Mouse (Mus musculus): Measurements from ENCODE around the gene Wwp2.

Wwp2 gene

DNA sequence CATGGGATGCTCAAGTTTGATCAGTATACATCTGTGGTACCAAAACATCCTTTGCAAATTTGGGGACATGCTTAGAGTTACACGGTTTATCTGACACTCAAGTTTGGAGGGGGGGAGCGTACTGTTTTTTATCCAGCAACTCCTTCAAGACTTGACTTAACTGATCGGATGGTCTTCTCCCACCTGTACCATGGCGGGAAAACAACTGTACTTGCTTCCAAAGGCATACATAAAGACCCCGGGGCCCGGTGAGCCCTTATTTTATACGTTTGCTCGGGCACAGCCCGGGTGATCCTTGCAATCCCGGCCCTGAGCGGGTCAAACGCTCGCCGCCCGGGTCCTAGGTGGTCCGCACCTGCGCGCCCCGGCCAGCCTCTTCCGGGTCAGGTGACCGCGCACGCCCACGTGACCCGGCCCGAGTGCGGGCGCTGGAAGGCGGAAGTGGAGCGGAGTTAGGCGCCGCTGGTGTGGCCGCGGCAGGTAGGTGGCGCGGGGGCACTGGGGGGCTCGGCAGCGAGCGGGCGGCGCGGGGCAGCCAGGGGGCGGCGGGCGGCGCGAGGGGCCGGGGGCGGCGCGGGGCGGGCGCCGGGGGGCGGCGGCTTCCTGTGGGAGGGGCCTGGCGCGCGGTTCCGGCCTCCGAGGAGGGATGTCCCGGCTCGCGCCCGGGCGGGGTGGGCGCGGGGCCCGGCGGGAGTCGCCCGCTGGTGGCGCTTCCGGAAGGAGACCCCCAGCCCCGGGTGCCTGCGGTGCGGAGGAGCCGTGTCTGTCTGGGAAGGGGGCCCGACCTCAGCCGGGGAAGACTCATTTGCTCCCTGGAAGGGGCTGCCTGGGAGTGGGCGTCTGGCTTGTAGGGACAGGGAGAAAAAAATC is at the start of gene Wwp2:
Wwp2 (plus strand) TSS at position 404 of the 870 bp plus-strand sequence.
- DNase-seq (ENCODE audit: low read depth, low spot score), result peak; percentile 79

DNA sequence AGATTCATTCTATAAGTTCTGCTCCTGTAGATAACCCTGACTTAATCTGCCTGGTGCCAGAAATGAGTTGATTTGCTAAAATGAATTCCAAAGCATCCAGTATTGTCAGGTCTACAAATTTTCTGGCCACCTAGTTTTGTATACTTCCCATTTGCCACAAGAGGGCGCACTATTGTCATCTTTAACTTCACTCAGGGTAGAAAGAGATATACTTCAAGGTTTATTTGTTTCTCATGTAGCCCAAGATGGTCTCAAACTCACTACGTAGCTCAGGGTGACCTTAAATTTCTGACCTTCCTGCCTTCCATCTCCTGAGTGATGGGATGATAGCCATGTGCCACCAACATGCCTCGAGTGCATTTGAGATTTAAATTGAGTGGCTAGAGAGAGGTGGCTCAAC is 49.5 kb upstream of the Wwp2 start:
- DNase-seq (ENCODE audit: low read depth, low spot score), result peak; percentile 72

DNA sequence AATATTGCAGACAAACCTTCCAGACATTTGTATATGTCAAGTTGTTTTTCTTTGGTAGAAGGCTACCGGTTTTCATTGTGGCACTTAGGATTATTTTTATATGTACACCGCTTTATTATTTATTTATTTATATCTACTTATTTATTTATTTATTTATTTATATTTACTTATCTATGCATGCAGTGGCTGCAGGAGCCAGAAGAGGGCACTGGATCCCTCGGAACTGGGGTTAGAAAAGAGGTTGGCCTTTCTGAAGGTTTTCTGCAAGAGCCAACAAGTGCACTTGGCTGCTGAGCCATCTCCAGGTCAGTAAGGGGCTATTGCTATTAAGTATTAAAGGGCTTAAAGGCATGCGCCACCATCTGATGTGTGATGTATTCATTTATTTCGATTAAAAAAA is 48.3 kb upstream of the Wwp2 start:
- peak; percentile 71 for DNase-seq (ENCODE audit: low read depth, low spot score)

DNA sequence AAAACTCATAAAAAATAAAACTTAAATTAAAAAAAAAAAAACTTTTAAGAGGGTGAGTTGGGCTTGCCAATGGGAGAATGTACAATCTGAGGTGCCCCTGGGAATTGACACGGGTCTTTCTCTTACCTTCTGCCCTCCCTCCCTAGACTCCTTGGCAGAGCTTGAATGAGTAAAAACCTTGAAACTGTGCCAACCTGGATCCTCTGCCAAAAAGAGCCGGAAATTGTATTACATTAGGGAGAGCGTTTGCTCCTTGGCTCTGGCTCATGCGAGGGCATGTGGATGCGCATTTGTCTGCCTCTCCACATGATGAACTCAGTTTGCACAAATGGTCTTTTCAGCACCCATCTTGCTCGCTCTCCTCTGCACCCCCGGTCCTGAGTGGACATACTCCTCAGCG is 46.6 kb upstream of the Wwp2 start:
- DNase-seq (ENCODE audit: low read depth, low spot score), result peak; percentile 70

DNA sequence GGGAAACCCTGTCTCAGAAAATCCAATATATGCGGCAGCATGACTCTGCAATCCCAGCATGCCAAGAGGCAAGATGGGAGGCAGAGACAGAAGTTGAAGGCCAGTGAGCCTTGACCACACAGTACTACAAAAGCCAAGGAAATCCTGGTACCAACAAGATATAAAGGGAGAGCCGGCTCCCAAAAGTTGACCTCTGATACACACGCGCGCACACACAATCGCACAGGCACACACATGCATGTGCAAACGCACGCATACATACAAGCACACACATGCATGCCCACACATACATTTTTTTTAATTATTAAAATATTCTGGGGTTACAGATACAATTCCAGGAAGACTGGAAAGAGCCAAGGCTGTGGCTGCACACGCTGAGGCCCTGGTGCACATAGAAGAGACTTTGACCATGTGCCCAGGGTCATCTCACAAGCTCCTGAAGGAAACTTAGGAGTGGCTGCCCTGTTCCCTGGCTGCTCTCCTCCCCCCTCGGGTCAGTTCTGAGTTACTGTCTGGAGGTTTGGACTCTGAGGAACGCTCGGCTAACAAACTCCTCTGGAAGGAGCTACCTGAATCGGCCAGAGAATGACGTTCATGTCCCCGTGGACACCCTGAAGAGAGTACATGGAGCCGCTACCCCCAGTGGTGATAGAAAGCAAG is 45.6 kb upstream of the Wwp2 start:
- DNase-seq (ENCODE audit: low read depth, low spot score), result no peak

DNA sequence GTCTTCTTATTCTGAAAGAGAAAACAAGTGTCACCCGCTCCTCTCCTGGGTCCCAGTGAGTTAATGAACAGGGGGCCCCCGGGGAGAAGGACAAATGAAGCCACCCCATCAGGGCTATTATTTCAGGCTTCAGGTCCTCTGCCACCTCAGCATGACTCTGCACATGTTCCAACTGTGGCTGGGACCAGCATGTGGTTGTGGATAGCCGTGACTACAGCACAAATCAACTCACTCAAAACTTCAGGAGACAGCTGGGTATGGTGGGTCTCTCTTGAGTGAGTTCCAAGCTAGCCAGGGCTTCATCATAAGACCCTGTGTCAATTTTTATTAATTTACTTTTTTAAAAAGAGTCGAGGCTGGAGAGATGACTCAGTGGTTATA is 45.0 kb upstream of the Wwp2 start:
- DNase-seq (ENCODE audit: low read depth, low spot score), result no peak

DNA sequence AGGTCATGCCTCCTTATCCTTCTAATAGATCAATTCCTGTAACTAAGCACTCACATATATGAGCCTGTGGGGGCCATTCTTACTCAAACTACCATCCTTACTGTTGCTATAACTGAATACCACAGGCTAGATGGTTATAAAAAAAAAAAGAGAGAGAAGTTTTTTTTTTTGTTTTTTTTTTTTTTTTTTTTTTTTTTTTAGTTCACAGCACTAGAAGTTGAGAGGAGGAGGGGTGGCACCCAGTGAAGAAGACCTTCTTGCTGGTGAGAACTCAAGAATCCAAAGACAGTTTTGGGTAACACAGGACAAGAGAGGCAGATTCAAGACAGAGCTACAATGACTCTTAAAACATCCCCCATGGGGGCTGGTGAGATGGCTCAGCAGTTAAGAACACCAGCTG is 40.8 kb upstream of the Wwp2 start:
- no peak for DNase-seq (ENCODE audit: low read depth, low spot score)

DNA sequence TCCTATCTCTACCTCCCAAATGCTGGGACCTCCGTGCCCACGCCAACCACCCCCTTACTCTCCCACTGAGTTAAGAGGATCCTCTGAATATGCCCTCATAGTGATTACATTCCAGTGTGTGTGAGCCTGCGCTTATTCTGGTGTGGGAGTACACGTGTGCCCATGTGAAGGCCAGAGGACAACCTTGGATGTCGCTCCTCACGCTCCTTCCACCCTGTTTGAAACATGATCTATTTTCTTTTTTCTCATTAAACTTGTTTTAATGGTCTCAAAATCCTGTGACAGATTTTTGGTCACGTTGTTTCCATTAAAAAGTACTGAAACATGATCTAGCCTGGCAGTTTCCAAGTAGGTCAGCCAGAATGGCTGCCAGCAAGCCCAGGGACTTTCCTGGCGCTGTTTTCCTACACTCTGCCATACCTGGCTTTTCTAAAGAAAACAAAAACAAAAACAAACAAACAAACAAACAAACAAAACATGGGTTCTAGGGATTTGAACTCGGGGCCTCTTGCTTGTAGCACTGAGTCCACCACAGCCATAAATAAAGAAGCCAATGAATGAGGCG is 40.0 kb upstream of the Wwp2 start:
- DNase-seq (ENCODE audit: low read depth, low spot score), result peak; percentile 27

DNA sequence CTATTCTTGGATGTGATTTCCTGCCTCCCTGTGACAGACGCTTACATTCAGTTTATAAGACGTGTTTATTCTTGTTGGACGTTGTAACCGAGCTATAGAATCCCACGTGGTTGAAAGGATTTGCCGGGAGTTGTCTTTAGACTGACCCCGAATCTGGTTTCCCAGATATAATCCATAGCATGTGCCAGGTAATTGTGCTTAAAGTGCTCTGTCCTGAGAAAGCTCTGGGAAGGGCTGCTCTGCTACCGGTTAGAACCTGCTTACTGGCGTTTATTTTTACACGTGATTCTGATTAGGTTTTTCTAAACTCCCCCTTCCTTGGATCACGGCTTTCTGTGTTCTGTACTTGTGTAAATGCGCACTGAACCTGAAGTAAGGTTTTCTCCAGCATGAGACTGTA is 38.5 kb upstream of the Wwp2 start:
- no peak for DNase-seq (ENCODE audit: low read depth, low spot score)

DNA sequence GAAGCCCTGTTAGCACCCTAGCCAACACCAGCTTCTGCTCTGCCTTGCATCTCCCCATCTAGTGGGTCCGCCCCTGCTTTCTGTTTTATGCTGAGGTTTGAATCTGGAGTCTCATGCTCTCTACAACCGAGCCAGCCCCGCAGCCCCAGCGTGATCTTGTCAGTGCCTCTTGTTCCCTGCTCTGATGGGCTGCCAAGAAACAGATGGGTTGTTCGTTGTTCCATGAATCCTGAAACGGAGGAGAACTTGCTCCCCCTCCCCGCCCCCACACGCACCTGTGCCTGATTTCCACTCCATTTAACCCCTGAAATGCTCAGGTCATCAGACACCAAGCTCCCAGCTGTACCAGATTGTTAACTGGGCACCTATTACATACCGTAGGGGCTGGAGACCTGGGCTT is 36.7 kb upstream of the Wwp2 start:
- DNase-seq (ENCODE audit: low read depth, low spot score), result peak; percentile 92

DNA sequence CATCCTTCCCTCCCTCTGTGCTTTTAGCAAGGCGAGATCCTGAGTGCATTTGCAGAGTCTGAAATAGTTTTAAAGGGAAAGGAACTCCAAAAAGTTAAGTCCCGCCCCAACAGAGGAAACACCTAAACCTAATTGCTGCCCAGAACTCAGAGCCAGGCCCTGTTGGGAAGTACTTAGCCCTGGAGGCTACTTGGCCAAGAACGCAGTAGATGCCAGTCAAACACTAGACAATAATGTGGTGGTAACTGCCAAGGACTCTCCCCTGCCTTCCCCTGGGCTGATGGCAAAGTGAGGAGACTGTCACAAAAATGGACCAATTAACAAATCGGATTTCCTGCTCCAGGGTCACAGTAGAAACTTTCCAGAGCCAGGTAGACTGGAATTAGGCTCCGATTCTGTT is 34.3 kb upstream of the Wwp2 start:
- no peak for DNase-seq (ENCODE audit: low read depth, low spot score)

DNA sequence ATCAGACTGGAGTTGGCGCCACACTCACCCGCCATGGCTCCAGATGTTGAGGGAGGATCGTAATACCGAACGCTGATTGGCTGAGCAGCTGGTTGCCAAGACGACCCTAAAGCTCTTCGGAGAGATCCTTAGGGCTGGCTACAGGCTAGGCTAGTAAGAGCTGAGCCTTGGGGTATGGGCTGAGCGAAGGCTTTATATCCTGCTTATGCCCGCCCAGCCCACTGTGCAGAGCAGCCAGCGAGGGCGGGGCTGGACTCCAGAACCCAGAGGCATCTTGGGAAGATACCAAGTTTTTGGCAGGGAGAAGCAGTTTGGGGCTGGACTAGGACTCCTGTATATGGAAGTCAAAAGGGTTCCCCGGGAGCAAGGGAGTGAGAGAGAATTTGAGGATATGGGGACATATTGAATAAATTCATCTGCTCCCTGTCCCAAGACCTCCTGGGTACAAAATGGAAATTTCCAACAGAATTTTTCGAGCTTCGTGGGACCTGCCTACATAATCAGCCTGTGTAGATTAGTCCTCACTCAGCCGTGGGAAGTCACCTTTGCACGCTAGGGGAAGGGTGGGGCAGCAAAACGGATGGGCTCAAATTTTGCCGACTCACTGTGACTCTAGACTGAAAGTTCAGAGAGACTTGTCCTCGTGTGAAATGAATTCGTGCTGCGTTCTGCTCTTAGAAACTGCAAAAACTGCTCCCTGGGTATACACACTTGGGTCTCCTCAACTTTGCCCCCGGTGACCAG is 33.0 kb upstream of the Wwp2 start, which contains the start of gene Nqo1:
Nqo1 (minus strand) TSS at position 169 of the 744 bp plus-strand sequence.
- peak; percentile 87 for DNase-seq (ENCODE audit: low read depth, low spot score)

DNA sequence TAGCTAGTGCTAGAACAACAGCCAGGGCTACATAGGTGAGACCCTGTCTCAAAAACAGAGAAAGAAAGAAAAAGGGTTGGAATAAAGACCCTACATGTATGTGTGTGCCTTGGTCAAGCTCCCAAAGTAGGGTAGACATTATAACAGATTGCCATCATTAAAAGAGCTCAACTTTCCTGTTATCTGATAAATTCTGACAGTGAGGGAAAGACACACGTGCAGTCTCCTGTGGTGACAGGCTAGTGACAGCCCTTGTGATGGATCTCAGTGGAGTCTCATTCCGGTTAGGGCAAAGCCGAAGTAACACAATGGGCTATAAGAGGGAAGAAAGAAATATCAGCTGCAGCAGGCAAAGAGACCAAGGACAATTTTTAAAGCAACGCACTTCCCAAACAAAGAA is 32.1 kb upstream of the Wwp2 start:
- no peak for DNase-seq (ENCODE audit: low read depth, low spot score)

DNA sequence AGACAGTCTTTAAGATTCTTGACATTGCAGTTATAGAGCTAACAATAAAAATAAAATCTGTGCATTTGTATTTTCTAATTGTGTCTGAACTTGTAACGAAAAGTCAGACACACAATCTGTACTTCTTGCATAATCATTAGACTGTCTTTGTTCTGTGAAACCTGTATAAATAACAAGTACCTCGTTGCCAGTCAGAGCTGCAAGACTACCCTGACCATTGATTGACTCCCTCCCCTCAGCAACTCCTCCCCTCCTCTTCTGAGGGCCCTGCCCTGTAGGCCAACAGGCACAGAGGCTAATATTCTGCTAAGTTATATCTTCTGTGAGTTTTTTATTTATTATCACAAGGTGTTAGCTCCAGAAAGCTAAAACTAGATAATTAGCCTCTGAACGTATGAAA is 30.2 kb upstream of the Wwp2 start:
- no peak for DNase-seq (ENCODE audit: low read depth, low spot score)

DNA sequence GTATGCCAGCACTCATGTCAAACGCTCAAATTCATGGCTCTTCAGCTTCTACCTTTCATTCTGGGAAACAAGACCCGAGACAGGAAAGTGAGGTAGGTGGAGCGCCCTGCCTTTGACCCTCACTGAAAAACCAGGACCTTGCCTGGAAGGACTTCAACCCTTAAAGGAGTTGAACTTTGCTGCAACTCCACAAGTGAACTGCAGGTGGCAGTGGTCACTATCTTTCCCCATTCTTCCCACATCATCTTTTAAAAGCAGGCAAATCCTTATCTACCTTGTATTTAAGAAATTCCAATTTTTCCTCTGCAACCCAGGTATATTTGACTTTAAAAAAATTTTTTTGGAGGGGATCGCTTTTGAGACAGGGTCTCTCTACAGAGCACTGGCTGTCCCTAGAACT is 24.8 kb upstream of the Wwp2 start:
- DNase-seq (ENCODE audit: low read depth, low spot score), result peak; percentile 71

DNA sequence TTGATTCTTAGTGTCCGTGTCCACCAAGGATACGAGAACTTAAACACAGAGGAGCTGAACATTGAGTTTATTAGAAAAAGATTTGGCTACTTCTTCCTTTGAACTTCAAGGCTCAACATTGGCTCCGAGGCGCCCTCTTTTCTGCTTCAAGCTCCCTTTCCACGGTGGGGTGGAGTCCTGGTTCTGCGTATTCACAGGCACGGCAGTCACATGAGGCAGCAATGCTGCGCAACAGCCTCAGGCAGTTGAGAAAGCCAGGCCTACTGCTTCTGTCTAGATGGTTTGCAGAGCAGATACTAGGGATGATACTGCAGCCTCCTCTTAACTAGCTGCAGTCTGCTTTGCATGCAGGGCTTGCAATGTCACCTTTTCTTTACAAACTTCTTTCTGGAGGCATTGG is 23.6 kb upstream of the Wwp2 start:
- DNase-seq (ENCODE audit: low read depth, low spot score), result no peak

DNA sequence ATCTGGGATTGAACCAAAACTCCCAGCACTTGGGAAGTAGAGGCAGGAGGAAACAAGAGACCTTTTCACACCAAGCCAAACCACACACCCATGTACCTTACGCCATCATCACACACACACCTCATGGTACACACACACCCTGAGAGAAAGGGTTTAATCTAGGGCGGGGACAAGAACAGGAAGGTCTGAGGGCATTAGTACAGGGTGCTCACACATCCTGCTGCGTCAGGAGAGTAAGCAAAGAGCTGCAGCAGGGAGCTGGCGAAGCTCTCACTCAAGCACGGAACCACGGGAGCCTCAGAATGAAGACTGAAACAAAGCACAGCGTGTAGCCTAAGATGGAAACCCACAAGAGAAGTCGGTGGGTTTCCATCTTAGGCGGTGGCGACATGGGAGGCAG is 22.3 kb upstream of the Wwp2 start:
- DNase-seq (ENCODE audit: low read depth, low spot score), result no peak

DNA sequence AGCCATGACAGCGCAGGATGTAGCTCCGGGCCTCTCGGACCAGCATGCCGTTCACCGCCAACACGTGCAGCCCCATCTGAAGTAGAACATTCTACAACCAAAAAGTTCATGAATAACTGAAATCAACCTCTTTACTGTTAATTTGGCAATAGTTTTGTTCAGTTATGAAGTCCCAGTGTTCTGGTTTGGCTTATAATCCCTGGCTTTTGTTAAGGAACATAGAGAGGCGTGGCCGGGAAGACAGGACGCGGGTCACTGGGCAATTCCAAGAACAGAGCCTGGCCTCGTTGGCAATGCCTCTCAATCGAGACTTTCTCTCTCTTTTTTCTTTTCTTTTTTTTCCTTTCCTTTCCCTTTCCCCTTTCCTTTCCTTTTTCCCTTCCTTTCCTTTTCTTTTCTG is 19.2 kb upstream of the Wwp2 start:
- no peak for DNase-seq (ENCODE audit: low read depth, low spot score)

DNA sequence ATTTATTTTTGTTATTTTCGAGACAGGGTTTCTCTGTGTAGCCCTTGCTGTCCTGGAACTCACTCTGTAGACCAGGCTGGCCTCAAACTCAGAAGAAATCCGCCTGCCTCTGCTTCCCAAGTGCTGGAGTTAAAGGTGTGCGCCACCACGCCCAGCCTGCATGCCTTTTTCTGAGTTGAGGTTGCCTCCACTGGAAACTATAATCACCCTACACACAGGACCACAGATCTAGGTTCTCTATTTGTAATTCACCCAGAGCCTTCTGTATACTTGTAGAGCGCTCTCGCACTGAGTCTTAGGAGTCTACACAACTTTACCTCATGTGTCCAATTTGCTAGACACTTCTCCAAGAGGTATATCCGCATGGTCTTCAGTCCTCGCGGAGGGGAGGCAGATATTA is 12.0 kb upstream of the Wwp2 start:
- no peak for DNase-seq (ENCODE audit: low read depth, low spot score)

DNA sequence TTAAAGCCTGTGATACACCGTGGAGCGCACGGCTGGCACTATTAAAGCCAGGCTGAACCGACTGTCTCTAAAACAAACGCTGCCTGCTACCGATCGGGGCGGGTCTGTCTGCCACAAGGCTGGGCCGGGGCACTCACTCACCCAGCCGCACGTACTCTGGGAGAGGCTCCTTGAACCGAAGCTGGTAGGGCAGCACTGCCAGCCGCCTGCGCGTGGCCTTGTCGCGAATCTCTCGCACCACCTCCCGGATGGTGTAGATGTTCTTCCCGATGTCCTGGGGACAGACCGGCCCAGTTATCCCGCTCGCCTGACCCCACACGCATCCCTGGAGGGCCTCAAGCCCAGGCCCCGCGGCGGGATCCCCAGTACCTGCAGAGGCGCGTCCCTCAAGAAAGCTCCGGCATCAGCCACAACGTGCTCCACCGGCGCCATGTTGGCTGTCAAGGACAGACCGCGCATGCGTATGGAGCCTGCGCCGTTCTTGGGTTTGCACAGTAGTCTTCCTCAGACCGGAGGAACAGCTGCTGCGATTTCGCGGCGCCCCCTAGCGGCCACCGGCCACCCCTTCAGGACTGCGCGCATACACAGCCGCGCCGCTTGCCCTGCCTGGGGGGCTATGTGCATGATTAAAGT is 11.5 kb upstream of the Wwp2 start, which contains the start of gene Nob1:
Nob1 (minus strand) TSS at position 455 of the 633 bp plus-strand sequence.
- DNase-seq (ENCODE audit: low read depth, low spot score), result peak; percentile 98

DNA sequence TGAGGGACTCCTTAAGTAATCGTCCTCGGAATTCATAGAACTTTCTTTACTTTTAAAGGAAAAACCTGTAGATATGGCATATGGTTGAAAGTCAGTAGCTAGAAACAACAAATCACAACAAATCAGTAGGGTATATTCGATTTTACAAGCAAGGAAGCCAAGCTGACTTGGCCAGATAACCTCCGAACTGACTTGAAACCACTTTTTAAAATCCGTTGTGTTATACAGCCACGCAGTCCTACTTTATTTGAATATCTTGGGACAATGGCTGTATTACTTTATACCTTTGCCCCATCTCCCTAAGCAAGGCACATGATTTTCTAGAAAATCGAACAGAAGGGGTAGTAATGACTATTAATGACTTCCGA is 11.0 kb upstream of the Wwp2 start:
- DNase-seq (ENCODE audit: low read depth, low spot score), result no peak

DNA sequence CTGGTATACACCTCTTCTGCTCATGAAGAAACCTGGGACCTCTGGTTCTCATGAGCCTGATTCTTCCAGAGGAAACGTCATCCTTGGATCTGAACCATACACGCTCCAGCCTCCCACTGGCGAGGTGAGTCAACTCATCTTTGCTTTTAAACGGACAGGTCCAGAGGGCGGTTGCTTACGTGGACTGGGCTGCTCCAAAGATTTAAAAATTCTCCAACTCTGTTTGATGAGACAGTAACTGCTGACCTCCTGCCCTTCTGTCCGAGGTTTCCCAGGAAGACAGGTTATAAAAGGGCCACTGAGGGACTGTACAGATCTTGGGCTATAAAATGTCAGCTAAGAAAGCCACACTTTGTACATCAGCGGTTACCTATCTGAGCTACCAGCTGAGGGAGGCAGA is 5.3 kb upstream of the Wwp2 start:
- DNase-seq (ENCODE audit: low read depth, low spot score), result no peak
